Mouse (Mus musculus) spleen, adult 2 months (tissue): ENCODE results near the gene Gm42420.

Source experiments
- CTCF ChIP-seq: fragments of 200-500 bp; IDR thresholded peaks from 2 replicates; pipeline ENCODE4 v1.5.1; 2011; ENCODE audit warnings: mild to moderate bottlenecking, inconsistent platforms; ENCODE audit not compliant: insufficient read depth, insufficient read length, insufficient replicate concordance; ENCODE audit errors: extremely low read depth
- POLR2A ChIP-seq: fragments of 200-500 bp; IDR thresholded peaks from 2 replicates; pipeline ENCODE4 v1.6.1; 2011; ENCODE audit warnings: low read depth, low read length, inconsistent platforms

GRCm38 (mm10) chr6:39542631-39543597 lies 42.6 kb upstream of the Gm42420 start:
- TF ChIP-seq CTCF, result no peak
- no peak for TF ChIP-seq POLR2A
